Mouse (Mus musculus): ENCODE measurements around the gene Gck. TPM values are rescaled to one million over a fixed set of nuclear protein-coding genes. Genes with fewer than 3 reads are reported as not detected.

The Gck gene
- polyA plus RNA-seq, 1 experiment = not detected

DNA sequence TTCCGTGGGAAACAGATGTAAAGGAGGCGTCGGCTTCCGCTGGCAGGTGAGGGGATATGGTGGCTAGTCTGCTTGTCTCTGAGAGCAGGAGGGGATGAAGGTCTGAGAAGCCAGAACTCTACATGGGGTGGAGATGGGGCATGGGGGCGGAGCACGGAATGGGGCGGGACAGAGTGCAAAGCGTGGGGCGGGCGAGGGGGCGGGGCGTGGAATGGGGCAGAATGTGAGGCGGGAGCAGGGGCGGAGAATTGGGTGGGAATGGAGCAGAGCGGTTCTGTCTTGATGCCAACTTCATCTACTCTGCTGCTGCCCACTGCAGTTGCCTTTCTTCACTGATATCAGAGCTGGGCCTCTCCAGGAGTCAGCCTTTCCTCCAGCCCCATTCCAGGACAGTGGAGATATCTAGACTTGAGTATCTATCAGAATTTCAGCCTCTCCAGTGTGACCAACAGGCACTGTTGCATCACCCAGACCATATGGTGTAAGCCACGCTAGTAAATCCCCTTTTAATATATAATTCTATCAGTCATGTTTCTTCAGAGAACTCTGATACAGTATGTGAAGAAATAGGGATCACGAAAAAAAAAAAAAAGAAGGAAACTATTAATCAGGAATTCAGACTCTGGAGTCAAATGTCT is 29.4 kb downstream of the Gck start:
- Histone ChIP-seq H3K36me3 (ENCODE audit: control insufficient read depth, insufficient read depth, low read length, poor library complexity, severe bottlenecking) (no peaks in the 10 kb centered on the region), H3K9ac (ENCODE audit: low read depth, poor library complexity, severe bottlenecking) (no peak overlapping the region), H3K9me3 (replicated peaks; ENCODE audit: control insufficient read depth, insufficient read depth, low read length, poor library complexity, severe bottlenecking) (no peaks in the 10 kb centered on the region), H3K27me3 (ENCODE audit: control insufficient read depth, insufficient read depth, low read length, poor library complexity, severe bottlenecking) (no peaks in the 10 kb centered on the region), H3K4me1 (ENCODE audit: control insufficient read depth, insufficient read depth, low read length) (no peaks in the 10 kb centered on the region), H3K4me3 (ENCODE audit: low read depth, low read length) (0 out of 2 replicates have a peak overlapping the region, but pooled peaks have one; percentile 15), H3K27ac (ENCODE audit: insufficient read depth, low read length) (no peak overlapping the region)
- TF ChIP-seq CTCF (IDR thresholded peaks at IDR 0.05; ENCODE audit: low read depth, low read length) = no peak
- no peak for TF ChIP-seq EP300 (IDR thresholded peaks at IDR 0.05; ENCODE audit: insufficient read depth, low read depth, low read length)
- TF ChIP-seq POLR2A (IDR thresholded peaks at IDR 0.05; ENCODE audit: insufficient read depth, low read length) = no peak

GRCm38 (mm10) chr11:5919606-5920005 is 30.3 kb downstream of the Gck start:
- no peak overlapping the region for H3K27ac ChIP-seq (ENCODE audit: insufficient read depth, low read length)
- TF ChIP-seq CTCF (IDR thresholded peaks at IDR 0.05; ENCODE audit: low read depth, low read length) = no peak
- TF ChIP-seq POLR2A (IDR thresholded peaks at IDR 0.05; ENCODE audit: insufficient read depth, low read length) = no peak
- TF ChIP-seq EP300 (IDR thresholded peaks at IDR 0.05; ENCODE audit: insufficient read depth, low read depth, low read length) = no peak
- no peaks in the 10 kb centered on the region for H3K9me3 ChIP-seq (replicated peaks; ENCODE audit: control insufficient read depth, insufficient read depth, low read length, poor library complexity, severe bottlenecking)
- H3K36me3 ChIP-seq (ENCODE audit: control insufficient read depth, insufficient read depth, low read length, poor library complexity, severe bottlenecking) = no peaks in the 10 kb centered on the region
- H3K4me3 ChIP-seq (ENCODE audit: low read depth, low read length) = no peak overlapping the region
- no peak overlapping the region for H3K9ac ChIP-seq (ENCODE audit: low read depth, poor library complexity, severe bottlenecking)
- no peaks in the 10 kb centered on the region for H3K4me1 ChIP-seq (ENCODE audit: control insufficient read depth, insufficient read depth, low read length)
- no peaks in the 10 kb centered on the region for H3K27me3 ChIP-seq (ENCODE audit: control insufficient read depth, insufficient read depth, low read length, poor library complexity, severe bottlenecking)

GRCm38 (mm10) chr11:5918111-5918510 is 31.8 kb downstream of the Gck start:
- no peaks in the 10 kb centered on the region for H3K9me3 ChIP-seq (replicated peaks; ENCODE audit: control insufficient read depth, insufficient read depth, low read length, poor library complexity, severe bottlenecking)
- H3K27ac ChIP-seq (ENCODE audit: insufficient read depth, low read length) = no peak overlapping the region
- H3K27me3 ChIP-seq (ENCODE audit: control insufficient read depth, insufficient read depth, low read length, poor library complexity, severe bottlenecking) = no peaks in the 10 kb centered on the region
- H3K36me3 ChIP-seq (ENCODE audit: control insufficient read depth, insufficient read depth, low read length, poor library complexity, severe bottlenecking) = no peaks in the 10 kb centered on the region
- no peaks in the 10 kb centered on the region for H3K4me1 ChIP-seq (ENCODE audit: control insufficient read depth, insufficient read depth, low read length)
- H3K4me3 ChIP-seq (ENCODE audit: low read depth, low read length) = no peak overlapping the region
- H3K9ac ChIP-seq (ENCODE audit: low read depth, poor library complexity, severe bottlenecking) = no peak overlapping the region
- TF ChIP-seq EP300 (IDR thresholded peaks at IDR 0.05; ENCODE audit: insufficient read depth, low read depth, low read length) (no peak), CTCF (IDR thresholded peaks at IDR 0.05; ENCODE audit: low read depth, low read length) (no peak), POLR2A (IDR thresholded peaks at IDR 0.05; ENCODE audit: insufficient read depth, low read length) (no peak)

DNA sequence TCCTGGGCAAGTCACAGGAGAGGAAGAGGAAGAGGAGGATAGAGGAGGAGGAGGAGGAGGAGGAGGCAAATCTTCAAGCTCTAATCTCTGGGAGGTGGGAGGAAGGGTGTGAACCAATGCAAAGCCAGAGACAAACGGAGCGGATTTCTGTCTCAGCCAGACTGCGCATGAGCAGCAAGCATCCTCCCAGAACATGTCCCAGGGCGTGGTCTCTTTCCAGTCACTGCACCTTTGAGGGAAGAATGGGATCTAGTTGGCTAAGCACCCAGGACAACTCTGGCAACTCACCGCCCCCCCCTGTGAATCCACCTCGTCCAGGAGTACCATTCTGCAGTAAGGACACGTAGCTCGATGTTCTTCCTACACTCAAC is 33.7 kb downstream of the Gck start:
- Histone ChIP-seq H3K9me3 (replicated peaks; ENCODE audit: control insufficient read depth, insufficient read depth, low read length, poor library complexity, severe bottlenecking) (no peaks in the 10 kb centered on the region), H3K36me3 (ENCODE audit: control insufficient read depth, insufficient read depth, low read length, poor library complexity, severe bottlenecking) (no peaks in the 10 kb centered on the region), H3K4me1 (ENCODE audit: control insufficient read depth, insufficient read depth, low read length) (no peaks in the 10 kb centered on the region), H3K9ac (ENCODE audit: low read depth, poor library complexity, severe bottlenecking) (no peak overlapping the region), H3K4me3 (ENCODE audit: low read depth, low read length) (no peak overlapping the region), H3K27me3 (ENCODE audit: control insufficient read depth, insufficient read depth, low read length, poor library complexity, severe bottlenecking) (no peaks in the 10 kb centered on the region), H3K27ac (ENCODE audit: insufficient read depth, low read length) (no peak overlapping the region)
- TF ChIP-seq CTCF (IDR thresholded peaks at IDR 0.05; ENCODE audit: low read depth, low read length) (no peak), EP300 (IDR thresholded peaks at IDR 0.05; ENCODE audit: insufficient read depth, low read depth, low read length) (no peak), POLR2A (IDR thresholded peaks at IDR 0.05; ENCODE audit: insufficient read depth, low read length) (no peak)

- Histone ChIP-seq H3K9me3 (replicated peaks; ENCODE audit: control insufficient read depth, insufficient read depth, low read length, poor library complexity, severe bottlenecking) (no peaks in the 10 kb centered on the region), H3K9ac (ENCODE audit: low read depth, poor library complexity, severe bottlenecking) (no peak overlapping the region), H3K36me3 (ENCODE audit: control insufficient read depth, insufficient read depth, low read length, poor library complexity, severe bottlenecking) (no peaks in the 10 kb centered on the region), H3K27ac (ENCODE audit: insufficient read depth, low read length) (no peak overlapping the region), H3K4me1 (ENCODE audit: control insufficient read depth, insufficient read depth, low read length) (no peaks in the 10 kb centered on the region), H3K27me3 (ENCODE audit: control insufficient read depth, insufficient read depth, low read length, poor library complexity, severe bottlenecking) (no peaks in the 10 kb centered on the region), H3K4me3 (ENCODE audit: low read depth, low read length) (no peak overlapping the region)
- TF ChIP-seq EP300 (IDR thresholded peaks at IDR 0.05; ENCODE audit: insufficient read depth, low read depth, low read length) (no peak), CTCF (IDR thresholded peaks at IDR 0.05; ENCODE audit: low read depth, low read length) (no peak), POLR2A (IDR thresholded peaks at IDR 0.05; ENCODE audit: insufficient read depth, low read length) (no peak)
Observed at GRCm38 (mm10) chr11:5915429-5916177, 34.3 kb downstream of the Gck start.

DNA sequence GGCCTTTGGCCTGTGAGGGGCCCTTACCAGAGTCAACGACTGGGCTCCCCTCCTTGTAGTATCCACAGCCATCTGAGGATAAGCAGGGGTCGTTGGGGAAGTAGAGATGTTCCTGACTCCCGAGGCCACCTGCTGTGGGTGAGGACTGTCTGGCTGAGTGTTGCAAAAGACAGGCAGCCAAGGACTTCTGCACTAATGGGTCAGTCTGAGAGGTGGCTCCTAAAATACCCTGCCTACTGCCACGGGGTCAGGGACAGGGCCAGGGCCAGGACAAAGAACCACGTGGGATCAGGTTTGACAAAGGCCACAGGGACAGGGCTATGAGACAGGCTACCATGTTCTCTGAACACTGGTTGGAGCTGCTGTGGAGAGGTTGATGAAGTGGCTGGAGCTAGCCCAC is 34.9 kb downstream of the Gck start:
- TF ChIP-seq POLR2A (IDR thresholded peaks at IDR 0.05; ENCODE audit: insufficient read depth, low read length) = no peak
- TF ChIP-seq CTCF (IDR thresholded peaks at IDR 0.05; ENCODE audit: low read depth, low read length) = no peak
- no peak for TF ChIP-seq EP300 (IDR thresholded peaks at IDR 0.05; ENCODE audit: insufficient read depth, low read depth, low read length)
- no peak overlapping the region for H3K9ac ChIP-seq (ENCODE audit: low read depth, poor library complexity, severe bottlenecking)
- H3K27ac ChIP-seq (ENCODE audit: insufficient read depth, low read length) = no peak overlapping the region
- no peaks in the 10 kb centered on the region for H3K4me1 ChIP-seq (ENCODE audit: control insufficient read depth, insufficient read depth, low read length)
- H3K4me3 ChIP-seq (ENCODE audit: low read depth, low read length) = no peak overlapping the region
- H3K9me3 ChIP-seq (replicated peaks; ENCODE audit: control insufficient read depth, insufficient read depth, low read length, poor library complexity, severe bottlenecking) = no peaks in the 10 kb centered on the region
- H3K36me3 ChIP-seq (ENCODE audit: control insufficient read depth, insufficient read depth, low read length, poor library complexity, severe bottlenecking) = no peaks in the 10 kb centered on the region
- H3K27me3 ChIP-seq (ENCODE audit: control insufficient read depth, insufficient read depth, low read length, poor library complexity, severe bottlenecking) = no peaks in the 10 kb centered on the region

Measured in ES-Bruce4 (cell line).